Mouse (Mus musculus) CH12.LX (cell line): ENCODE data around the gene Ddx4.

Experiments
- CTCF ChIP-seq, 2 experiments: IDR thresholded peaks in 1 of 2; conservative IDR thresholded peaks in 1 of 2; 2 replicates each; pipeline ENCODE4 v1.5.1; 2011 to 2012; ENCODE audit warnings: low read depth in 2 of 2, low read length in 2 of 2, improper control_type of control experiment in 1 of 2, inconsistent platforms in 1 of 2, mild to moderate bottlenecking in 1 of 2, moderate library complexity in 1 of 2
- POLR2A ChIP-seq: IDR thresholded peaks from 2 replicates; pipeline ENCODE4 v1.6.1; 2011; ENCODE audit warnings: low read depth, mild to moderate bottlenecking, improper control_type of control experiment, low read length

DNA sequence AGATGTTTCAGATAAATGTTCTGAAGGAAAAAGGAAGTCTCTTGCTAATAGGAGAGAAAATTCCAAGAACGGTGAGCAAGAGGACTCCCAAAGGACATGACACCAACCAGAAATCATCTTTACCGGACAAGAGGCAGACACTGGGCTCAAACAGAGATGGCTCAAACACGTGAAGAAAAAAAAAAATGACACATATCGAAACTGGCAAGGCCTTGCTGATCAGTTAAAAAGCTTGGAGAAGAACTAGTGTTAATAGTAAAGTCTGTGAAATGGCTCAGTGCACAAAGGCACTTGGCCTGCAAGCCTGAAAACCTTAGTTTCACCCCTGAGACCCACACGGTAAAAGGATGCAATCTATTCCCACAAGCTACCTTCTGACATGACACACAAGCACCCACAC, 81.5 kb downstream of the Ddx4 start:
- no peak for TF ChIP-seq POLR2A
- no peak for TF ChIP-seq CTCF (conservative IDR thresholded peaks at IDR 0.05 in 1 of 2, IDR thresholded peaks at IDR 0.05 in 1 of 2; ENCODE audit: low read depth in 2 of 2, low read length in 2 of 2)
